Mouse (Mus musculus): ENCODE measurements around the gene Uqcr10. TPM values are rescaled to one million over a fixed set of nuclear protein-coding genes. Genes with fewer than 3 reads are reported as not detected.

Gene Uqcr10
- total and polyA plus RNA-seq, 3 experiments: 598 to 1,416 TPM; not detected in 1

DNA sequence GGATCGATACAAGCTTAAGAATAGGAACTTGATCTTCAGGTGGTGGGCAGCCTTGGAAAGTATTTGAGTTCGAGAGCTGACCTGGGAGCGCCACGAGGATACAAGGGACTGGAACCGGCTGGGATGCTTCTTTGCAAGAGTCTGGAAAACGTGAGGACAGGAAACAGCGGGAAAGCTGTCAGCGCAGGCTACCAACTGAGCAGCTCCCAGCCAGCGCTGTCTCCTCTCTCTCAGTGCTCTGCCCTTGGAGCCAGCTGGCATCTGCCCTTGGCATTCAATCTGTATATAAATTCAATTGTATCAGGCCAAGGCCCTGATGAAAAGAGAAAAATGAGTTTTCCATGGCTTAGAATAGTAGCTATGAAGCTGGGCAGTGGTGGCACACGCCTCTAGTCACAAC lies 12.9 kb downstream of the Uqcr10 start:
- Histone ChIP-seq H3K27ac (ENCODE audit: control insufficient read depth, low read depth, low read length) (no peak overlapping the region), H3K36me3 (ENCODE audit: control insufficient read depth in 1 of 2, insufficient read depth in 2 of 2, low read length in 2 of 2) (no peaks in the 10 kb centered on the region), H3K9me3 (replicated peaks; ENCODE audit: insufficient read depth, low read length) (no peaks in the 10 kb centered on the region), H3K27me3 (ENCODE audit: control insufficient read depth in 1 of 2, insufficient read depth in 2 of 2, low read length in 2 of 2) (no peaks in the 10 kb centered on the region; a peak in 1 of 4 replicates), H3K4me3 (ENCODE audit: control insufficient read depth in 1 of 2, insufficient read depth in 1 of 2, low read depth in 2 of 2, low read length in 2 of 2) (no peak overlapping the region), H3K9ac (ENCODE audit: control insufficient read depth, low read depth, low read length, poor library complexity, severe bottlenecking) (no peak overlapping the region), H3K4me1 (ENCODE audit: control insufficient read depth in 1 of 2, insufficient read depth in 2 of 2, low read length in 2 of 2) (peaks cover 2 to 7% of the 10 kb centered on the region in 2 experiments; a peak in 2 of 4 replicates), H3K79me2 (ENCODE audit: control insufficient read depth, insufficient read depth, low read length, poor library complexity) (no peaks in the 10 kb centered on the region)
- DNase-seq (ENCODE audit: low read depth, low spot score): no peak
- no peak for TF ChIP-seq GATA1 (IDR thresholded peaks at IDR 0.05; ENCODE audit: low read depth, low read length)
- no peak for TF ChIP-seq POLR2AphosphoS2 (IDR thresholded peaks at IDR 0.05; ENCODE audit: low read length)
- TF ChIP-seq POLR2AphosphoS5 (IDR thresholded peaks at IDR 0.05; ENCODE audit: borderline replicate concordance, low read depth, low read length): no peak
- TF ChIP-seq TCF12 (IDR thresholded peaks at IDR 0.05; ENCODE audit: low read depth, low read length): no peak

DNA sequence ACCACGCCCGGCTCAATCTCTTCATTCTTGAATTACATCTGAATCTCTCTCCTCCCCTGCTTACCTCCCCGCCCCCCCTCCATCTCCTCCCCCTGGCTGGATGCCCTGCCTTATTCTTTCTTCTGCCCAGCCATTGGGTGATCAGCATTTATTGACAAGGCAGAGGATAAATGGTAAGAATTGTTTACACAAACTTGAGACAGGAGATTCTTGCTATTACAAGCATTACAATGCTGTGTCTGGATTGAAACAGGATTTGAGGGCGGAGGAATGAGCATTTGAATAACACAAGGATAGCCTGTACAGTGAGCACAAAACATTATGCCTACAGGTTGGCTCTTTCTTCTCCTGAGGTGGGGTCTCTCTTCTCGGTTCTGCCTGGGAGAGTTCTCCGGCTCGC lies 13.8 kb downstream of the Uqcr10 start:
- H3K36me3 ChIP-seq (ENCODE audit: control insufficient read depth in 1 of 2, insufficient read depth in 2 of 2, low read length in 2 of 2): no peaks in the 10 kb centered on the region
- no peaks in the 10 kb centered on the region; a peak in 1 of 4 replicates for H3K27me3 ChIP-seq (ENCODE audit: control insufficient read depth in 1 of 2, insufficient read depth in 2 of 2, low read length in 2 of 2)
- no peak overlapping the region for H3K27ac ChIP-seq (ENCODE audit: control insufficient read depth, low read depth, low read length)
- DNase-seq (ENCODE audit: low read depth, low spot score): no peak
- no peak overlapping the region for H3K9ac ChIP-seq (ENCODE audit: control insufficient read depth, low read depth, low read length, poor library complexity, severe bottlenecking)
- no peaks in the 10 kb centered on the region for H3K9me3 ChIP-seq (replicated peaks; ENCODE audit: insufficient read depth, low read length)
- H3K4me1 ChIP-seq (ENCODE audit: control insufficient read depth in 1 of 2, insufficient read depth in 2 of 2, low read length in 2 of 2): peaks cover 2 to 7% of the 10 kb centered on the region in 2 experiments; a peak in 2 of 4 replicates
- H3K4me3 ChIP-seq (ENCODE audit: control insufficient read depth in 1 of 2, insufficient read depth in 1 of 2, low read depth in 2 of 2, low read length in 2 of 2): no peak overlapping the region
- TF ChIP-seq MAFK (IDR thresholded peaks at IDR 0.05; ENCODE audit: borderline replicate concordance, low read depth, low read length) (no peak), NRF1 (IDR thresholded peaks at IDR 0.05; ENCODE audit: insufficient read depth, low read depth, low read length, poor library complexity, severe bottlenecking) (no peak), MXI1 (IDR thresholded peaks at IDR 0.05; ENCODE audit: low read depth, low read length) (no peak), E2F4 (IDR thresholded peaks at IDR 0.05; ENCODE audit: borderline replicate concordance, low read depth, low read length) (no peak), CHD1 (IDR thresholded peaks at IDR 0.05; ENCODE audit: low read depth, low read length) (no peak), POLR2AphosphoS2 (IDR thresholded peaks at IDR 0.05; ENCODE audit: low read length) (no peak), USF1 (IDR thresholded peaks at IDR 0.05; ENCODE audit: low read depth, low read length) (no peak), POLR2AphosphoS5 (IDR thresholded peaks at IDR 0.05; ENCODE audit: borderline replicate concordance, low read depth, low read length) (no peak), ZKSCAN1 (IDR thresholded peaks at IDR 0.05; ENCODE audit: low read depth, low read length) (no peak), CTCF (IDR thresholded peaks at IDR 0.05 in 2 of 3, conservative IDR thresholded peaks at IDR 0.05 in 1 of 3; ENCODE audit: control insufficient read depth in 1 of 3, insufficient read depth in 1 of 3, low read depth in 2 of 3, low read length in 3 of 3, poor library complexity in 1 of 3, severe bottlenecking in 1 of 3) (no peak), RAD21 (IDR thresholded peaks at IDR 0.05; ENCODE audit: low read depth, low read length) (no peak), ZMIZ1 (IDR thresholded peaks at IDR 0.05; ENCODE audit: low read depth, low read length) (no peak), ELF1 (IDR thresholded peaks at IDR 0.05; ENCODE audit: low read depth, low read length) (no peak), NELFE (IDR thresholded peaks at IDR 0.05; ENCODE audit: low read depth, low read length) (no peak), TBP (IDR thresholded peaks at IDR 0.05; ENCODE audit: low read depth, low read length) (no peak), UBTF (IDR thresholded peaks at IDR 0.05; ENCODE audit: borderline replicate concordance, insufficient read depth, low read depth, low read length) (no peak), CHD2 (IDR thresholded peaks at IDR 0.05; ENCODE audit: low read length) (no peak), MEF2A (IDR thresholded peaks at IDR 0.05; ENCODE audit: extremely low read depth, insufficient replicate concordance, low read depth, low read length, poor library complexity, severe bottlenecking) (no peak), GATA1 (IDR thresholded peaks at IDR 0.05; ENCODE audit: low read depth, low read length) (no peak)
- H3K79me2 ChIP-seq (ENCODE audit: control insufficient read depth, insufficient read depth, low read length, poor library complexity): no peaks in the 10 kb centered on the region
